Mouse (Mus musculus): Measurements from ENCODE around the gene Cdk15.

Cdk15 gene

DNA sequence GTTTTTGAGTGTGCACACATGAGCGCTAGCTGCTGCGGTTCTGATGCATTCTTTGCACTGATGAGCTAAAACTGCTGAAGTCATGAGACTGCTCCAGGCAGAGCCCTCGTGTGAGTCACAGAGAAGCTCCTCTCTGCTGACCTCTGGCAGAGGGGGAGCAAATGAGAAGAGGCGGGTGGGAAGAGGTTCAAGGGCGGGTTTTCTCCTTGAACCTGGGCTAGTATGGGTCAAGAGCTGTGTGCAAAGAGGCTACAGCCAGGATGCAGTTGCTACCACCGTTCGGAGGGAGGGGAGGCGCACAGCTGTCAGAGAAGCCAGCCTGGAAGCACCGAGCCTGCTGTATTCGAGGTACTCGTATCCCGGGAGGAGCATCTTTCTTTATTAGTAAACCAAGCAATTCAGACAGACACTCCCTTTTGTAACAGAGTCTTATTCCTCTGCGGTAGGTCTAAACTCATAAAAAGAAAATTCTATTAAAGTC lies at the start of gene Cdk15:
Cdk15 (plus strand) TSS at position 156 of the 481 bp plus-strand sequence.
- peak in 1 of 2 experiments; percentile 23 for DNase-seq

DNA sequence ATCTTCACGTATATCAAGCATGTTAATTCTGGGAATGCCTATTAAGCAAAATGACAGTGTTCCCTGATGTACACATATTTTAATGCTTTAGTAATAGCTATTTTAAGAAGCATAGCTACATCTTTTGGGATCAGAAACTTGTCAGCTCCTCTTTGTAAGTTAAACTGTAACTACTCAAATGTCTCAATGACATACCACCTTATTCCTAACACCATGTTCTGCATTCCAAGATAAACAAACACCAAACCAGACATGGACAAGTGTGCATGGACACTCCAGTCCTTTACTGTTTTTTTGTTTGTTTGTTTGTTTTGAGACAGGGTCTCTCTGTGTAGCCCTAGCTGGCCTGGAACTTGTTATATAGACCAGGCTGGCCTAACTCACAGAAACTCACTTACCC lies 48.4 kb upstream of the Cdk15 start:
- DNase-seq = no peak

DNA sequence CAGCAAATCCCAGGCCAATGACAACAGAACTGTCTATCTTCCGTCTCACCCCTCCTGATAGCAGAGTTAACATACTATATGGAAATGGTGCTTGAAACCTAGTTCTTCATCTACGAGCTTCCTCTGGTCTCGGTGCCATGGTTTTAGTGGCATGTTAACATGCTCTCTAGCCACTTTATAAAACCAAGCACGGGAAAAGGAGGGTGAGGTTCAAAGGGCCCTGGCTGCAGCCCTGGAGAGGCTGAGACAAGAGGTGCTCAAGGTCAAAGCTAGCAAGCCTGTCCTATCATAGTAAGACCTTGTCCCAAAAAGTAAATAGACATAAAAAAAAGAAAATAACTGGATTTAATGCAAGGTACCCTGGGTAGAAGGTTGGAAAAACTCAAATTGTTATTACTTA lies 45.1 kb upstream of the Cdk15 start:
- no peak for DNase-seq

DNA sequence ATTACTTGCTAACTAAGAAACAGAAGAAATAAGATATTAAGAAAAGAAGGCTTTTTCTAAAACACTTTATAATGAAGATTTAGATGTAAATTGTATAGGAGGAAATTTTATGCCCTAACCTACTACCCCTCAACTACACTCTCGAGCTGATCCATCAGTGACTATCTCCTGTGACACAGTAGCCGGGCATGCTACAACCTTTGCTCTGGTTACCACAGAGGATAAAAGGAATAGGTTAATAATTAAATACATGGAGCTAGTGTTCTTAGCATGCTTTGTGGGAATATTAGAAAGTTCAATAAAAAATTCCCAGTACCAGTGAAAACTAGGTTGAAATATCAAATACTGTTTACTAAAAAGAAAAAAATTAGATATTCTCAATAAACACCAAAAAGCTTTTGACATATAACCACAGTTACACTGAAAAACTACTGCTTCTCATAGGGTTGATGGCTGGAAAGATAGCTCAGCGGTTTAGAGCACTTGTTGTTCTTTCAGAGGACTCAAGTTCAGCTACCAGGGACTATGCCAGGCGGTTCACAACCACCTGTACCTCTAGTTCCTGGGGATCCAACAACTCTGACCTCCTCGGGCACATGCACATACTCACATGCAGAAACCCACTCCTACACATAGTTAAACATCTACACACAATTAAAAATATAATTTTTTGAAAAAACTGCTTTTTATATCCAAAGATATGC lies 44.5 kb upstream of the Cdk15 start:
- DNase-seq = no peak

DNA sequence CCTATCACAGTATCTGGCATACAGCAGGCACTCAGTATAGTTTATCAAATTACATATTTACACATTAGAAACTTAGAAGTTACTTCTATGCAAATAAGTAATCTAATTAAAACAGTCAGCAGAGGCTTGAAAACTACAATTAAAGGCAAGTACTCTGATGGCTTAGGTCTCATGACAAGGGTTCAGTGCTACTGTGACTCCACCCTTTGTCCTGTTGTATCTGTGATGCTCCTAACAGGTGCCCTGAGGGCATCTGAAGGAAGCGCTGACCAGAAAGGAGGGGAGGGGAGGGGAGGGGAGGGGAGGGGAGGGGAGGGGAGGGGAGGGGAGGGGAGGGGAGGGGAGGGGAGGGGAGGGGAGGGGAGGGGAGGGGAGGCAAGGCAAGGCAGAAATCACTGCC lies 43.8 kb upstream of the Cdk15 start:
- no peak for DNase-seq

DNA sequence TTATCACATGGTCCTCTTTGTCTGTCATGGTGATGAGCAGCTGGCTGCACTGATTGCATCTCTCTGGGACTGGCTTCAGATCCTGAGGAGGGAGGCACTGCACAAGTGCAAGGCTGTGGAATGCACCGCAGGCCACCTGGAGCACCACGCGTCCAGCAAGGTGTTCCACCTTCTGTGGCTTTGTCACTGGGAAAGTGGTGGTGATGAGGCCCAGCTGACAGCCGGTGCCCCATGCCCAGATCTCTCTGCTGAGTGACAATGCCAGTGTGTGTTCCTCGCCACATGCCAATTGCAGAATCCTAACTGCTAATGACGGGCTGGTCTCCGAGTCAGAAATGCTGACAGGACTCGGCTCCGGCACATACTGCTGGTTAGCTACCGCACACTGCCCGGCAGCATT lies 41.3 kb upstream of the Cdk15 start:
- no peak for DNase-seq

DNA sequence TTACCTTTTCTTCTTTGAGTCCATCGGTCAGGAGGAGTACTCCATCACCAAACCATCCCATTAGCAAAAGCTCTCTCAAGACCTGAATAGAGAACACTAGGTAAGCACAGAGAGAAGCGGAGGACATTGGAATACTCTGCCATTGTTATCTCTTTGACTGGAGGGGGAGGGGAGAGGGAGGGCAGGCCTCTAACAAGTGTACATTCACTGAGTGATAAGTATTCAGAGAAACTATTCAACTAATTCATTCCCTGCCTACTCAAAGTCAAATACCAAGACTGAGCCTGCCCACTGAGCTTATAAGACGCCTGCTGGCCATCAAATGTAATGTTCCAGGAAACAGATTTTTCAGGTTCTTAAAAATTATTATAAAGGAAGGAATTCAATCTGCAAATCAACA lies 36.3 kb upstream of the Cdk15 start:
- DNase-seq = no peak

DNA sequence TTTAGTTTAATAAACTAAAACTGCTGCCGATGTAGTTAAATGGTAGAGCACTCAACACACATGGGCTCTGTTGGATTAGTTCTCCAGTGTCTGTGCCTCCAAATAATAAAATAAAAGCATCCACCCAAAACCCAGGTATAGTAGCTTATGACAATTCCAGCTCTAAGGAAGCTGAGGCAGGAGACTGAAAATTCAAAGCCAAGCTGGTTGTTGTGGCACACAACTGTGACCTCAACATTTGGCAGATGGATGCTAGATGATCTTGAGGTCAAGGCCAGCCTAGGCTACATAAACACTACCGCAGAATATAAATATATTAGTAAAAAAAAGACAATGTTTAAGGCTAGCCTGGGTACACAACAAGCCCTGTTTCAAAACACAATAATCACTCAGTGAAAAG lies 35.1 kb upstream of the Cdk15 start:
- DNase-seq = no peak

DNA sequence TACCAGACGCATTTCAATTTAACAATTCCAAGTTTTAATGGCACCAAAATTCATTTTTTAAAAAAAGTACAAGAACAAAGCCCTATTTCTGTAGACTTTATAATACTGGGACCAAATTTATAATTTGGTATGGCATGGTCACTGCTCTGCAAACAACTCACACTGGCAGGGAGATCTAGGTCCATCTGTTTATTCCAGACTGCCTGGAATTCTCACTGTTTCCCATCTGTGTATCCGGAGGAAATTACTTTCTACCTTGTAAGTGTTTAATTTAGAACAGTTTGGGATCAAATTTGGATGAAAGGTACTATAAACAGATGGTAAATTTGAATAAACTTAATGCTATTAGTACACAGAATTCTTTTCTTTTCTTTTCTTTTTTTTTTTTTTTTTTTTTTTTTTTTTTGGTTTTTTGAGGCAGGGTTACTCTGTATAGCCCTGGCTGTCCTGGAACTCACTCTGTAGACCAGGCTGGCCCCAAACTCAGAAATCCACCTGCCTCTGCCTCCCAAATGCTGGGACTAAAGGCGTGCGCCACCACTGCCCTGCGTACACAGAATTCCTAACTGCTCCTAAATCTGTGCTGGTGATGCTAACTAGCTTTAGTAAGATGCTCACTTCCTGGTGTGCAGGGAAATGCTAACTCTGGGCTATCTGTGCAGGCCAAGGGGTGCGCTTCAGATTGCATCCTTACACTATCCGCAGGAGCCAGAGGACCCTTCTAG lies 34.4 kb upstream of the Cdk15 start:
- DNase-seq = no peak

DNA sequence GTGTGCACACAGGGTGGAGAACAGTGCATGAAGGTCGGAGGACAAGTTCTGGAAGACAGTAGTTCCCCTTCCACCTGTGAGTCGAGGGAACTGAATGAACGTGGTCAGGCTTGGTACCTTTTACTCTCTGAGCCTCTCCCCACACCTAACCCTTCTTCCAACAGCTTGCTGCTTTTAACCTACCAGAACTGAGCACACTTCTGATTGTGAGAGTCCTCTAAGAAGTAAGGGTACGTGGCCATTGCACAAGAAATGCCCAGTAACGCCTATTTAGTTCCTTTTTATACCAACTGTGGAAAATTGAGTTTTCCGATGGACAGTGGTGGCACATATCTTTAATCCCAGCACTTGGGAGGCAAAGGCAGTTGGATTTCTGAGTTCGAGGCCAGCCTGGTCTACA lies 28.2 kb upstream of the Cdk15 start:
- DNase-seq = no peak

DNA sequence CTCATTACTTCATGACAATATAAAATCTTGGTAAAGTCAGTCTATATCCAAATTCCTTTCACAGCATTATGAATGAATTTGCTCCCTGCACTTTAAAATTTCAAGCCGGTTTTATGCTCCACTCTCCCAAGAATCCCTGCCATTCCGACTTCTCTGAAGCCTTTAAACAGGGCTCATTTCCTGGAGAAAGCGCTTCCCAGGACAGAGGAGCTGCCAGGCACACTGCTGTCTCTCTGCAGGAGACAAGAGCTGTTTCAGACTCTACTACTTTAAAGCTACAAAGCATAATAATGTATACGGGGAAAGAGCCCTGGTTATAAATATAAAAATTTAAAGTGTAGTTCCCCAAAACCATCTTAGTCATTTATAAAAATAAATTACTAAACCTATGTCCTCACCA lies 27.5 kb upstream of the Cdk15 start:
- DNase-seq = no peak

DNA sequence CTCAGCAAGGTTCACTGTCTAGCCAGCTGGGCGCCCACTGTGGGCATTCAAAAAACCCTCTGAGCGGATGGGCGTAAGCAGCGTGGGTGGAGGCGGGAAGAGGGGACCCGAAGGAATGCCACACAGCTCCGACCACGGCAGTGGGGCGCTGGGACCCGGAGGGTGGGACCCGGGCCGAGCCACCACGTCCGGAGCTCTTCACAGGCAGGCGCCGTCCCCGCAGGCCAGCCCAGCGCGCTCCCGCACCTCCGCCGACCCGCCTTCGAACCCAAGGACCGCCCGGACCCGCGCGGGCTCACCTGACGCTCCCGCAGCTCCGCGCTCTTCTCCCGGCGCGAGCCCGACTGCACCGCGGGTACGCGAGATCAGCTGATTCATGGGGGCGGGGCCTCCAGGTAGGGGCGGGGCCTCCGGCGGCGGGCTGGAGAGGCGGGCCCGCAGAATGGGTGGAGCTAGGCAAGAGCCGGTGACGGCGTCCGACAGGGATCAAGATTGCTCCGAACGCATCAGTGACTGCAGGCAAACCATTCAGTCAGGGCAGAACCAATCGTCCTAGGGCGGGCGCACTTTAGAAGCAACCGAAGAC lies 19.8 kb upstream of the Cdk15 start, which contains the start of gene Als2:
Als2 (minus strand) TSS at position 376 of the 586 bp plus-strand sequence.
- DNase-seq = peak; percentile 98 to 99

DNA sequence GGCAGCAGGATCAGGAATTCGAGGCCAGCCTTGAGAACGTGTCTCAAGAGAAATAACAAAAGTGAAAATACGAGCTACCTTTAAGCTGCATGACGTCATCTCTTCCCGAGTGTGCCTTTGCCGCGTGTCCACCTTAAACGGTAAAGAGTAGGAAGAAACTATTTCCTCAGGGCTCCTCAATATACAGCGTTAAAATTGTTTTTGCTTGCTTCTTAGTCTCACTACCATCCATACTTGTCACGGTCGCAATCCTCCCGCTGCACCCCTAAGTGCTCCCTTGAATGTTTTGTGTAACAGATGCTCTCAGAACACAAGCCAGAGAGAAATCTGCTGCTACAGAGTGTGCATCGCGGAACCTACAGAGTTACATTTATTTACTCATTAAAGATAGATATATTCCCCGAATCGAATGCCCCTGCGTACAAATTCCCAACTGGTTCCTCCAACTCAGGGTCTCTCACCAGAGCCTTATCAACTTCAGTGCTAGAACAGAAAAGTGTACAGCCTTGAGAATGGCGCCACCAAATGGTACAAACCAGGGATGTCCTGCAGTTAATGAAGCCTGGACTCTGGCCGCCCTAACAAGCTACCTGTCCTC lies 19.0 kb upstream of the Cdk15 start:
- peak; percentile 56 to 78 for DNase-seq

DNA sequence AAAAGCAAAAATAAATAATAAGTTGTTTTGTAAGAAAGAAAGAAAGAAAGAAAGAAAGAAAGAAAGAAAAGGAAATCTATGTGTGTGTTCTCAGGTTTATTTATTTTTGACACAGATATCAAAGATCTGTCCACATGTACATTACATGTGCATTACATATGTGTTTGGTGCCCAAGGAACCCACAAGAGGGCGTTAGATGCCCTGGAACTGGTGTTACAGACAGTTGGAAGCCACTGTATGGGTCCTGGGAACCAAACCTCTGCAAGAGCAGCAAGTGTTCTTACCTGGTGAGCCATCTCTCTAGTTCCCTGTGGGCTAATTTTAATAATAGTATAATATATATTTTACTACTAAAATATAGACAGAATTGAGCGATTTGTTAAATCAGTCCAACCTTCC lies 12.9 kb upstream of the Cdk15 start:
- no peak for DNase-seq

DNA sequence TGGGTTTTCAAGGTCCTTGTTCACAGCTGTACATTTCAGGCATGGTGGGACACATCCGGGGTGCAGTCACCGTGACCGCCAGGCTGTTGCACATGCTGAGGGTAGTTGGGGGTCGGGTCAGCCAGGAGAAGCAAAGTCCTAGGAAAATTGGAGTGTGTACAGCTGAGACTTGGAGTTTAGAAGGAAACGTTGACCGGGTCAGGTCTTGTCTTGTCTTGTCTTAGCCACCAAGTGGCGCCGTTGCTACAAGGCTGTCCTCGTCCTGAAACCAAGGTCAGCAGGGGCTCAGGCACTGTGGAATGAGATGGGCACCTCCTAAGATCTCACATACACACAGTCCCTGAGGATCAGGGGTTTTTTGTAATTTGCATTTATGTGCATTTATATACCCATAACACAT lies 9.1 kb upstream of the Cdk15 start:
- DNase-seq = peak; percentile 44 to 65

DNA sequence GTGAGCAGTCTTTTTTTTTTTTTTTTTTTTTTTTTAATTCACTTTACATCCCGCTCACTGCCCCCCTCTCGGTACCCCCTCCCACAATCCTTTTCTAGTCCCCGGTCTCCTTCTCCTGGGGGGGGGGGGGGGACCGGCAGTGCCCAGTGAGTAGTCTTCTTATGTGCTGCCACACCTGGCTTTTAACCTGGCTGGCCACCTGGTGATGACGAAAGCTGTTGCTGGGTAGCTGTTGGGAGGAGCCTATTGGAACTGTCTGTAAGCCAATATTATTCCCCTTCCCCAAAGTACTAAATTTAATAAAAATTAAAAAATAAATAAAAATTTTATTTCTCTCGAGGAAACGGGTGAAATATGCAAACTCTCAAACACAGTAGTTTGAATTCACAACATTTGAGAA lies 3.9 kb upstream of the Cdk15 start:
- peak; percentile 24 to 33 for DNase-seq

DNA sequence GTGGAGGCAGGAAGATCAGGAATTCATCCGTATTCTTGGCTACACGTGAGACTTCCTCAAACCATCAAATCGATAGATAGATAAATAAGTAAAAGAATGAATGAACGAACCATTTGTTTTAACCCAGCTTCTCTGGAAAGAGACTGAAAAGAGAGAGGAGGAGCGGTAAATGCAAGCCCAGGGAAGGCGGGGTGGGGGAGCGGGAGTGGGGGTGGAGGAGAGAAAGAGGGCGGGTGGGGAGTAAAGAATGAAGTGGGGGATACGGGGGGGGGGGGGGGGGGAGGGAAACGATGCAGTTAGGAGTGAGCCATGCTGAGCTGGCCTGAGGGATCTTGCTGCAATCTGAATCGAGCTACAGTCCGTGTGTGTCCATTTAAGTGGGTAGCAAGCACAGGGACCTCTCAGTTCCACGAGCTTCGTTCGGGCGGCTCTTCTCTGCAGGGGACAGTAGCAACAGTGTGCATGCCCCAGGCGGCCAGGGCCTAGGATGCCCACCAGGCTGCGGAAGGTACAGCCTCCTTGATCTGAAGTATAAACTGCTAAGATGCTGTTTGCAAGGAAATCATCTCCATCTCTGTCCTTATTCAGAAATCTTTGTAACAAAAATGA lies 3.3 kb upstream of the Cdk15 start:
- no peak for DNase-seq

DNA sequence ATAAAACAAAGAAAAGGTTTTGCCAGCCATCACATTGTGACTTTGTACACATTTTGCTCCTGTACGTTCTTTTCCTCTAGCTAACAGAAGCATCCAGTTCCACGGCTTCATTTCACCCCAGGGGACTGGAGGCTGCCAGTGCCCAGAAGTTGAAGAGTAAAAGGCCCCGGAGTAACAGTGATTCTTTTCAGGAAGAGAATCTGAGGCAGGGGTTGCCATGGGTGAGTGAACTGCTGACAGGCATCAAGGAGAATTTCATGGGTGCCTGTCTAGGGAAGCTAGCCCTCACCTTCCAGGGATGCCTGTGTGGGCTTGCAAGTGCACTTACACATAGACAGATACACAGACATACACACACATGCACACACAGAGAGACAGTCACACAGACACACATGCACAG lies 1.0 kb downstream of the Cdk15 start:
- no peak for DNase-seq

DNA sequence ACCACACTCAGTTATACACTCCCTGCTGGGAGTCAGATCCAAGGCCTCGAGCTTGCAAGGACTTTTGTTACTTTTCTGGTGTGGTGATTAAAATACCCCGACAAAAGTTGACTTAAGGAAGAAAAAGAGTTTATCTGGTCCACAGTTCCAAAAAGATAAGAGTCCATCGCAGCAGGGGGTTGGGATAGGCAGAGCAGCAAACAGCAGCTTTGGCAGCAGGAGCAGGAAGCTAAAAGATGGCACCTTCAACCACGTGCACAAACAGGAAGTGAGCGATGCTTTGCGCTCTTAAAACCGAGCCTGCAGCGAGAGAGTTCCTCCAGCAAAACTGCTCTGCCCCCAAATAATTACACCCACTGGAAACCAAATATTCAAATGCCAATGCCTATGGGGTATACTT lies 12.2 kb downstream of the Cdk15 start:
- DNase-seq = no peak

DNA sequence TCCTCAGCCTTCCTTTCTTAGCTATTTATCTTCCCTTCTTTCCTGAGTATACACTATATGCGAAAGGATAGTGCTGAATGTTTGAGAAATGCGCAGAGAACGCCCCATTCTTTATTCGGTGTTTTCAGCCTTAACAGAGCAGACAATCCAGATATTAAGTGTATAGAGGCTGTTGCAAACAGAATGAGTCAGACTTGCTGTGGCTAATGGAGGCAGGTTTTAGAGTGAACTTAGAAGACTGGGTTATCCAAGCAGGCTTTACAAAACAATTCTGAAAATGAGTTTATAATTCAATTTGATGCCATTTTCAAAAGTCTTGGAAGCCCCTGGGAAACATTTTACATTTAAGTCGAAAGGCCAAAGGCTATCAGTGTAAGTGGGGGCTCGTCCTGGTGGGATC lies 12.8 kb downstream of the Cdk15 start:
- no peak for DNase-seq

DNA sequence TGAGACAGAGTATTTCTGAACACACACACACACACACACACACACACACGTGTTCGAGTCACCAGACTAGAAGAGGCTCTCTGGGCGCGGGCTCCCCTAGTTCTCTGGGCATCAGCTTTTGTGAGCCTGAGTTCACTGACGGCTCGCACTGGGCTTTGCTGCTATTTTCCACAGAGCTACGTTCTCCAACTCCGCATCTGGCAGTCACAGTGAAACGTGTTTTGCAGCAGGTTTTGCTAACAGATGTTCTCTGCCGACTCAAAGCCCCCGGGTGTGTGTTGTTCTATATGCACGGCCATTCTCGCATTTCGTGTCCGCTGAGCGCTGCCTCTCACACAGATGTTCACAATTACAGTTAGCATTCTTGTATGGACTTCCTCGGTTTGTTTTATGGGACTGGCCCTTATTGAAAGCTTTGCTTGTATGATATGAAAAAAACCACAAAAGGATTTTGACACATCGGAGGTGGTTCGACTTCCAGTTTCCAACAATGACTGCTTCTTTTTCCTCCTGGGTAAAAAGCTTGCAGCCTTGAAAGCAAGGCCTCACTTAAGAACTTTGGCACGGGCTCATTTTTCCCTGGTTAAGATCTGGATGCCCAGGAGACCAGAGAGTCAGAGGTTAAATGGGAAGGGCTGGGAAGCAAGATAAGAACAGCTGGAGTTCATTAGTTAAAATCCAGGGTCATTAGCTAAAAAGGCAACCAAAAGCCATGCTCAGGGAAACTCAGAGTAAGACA lies 13.4 kb downstream of the Cdk15 start:
- peak in 1 of 2 experiments; percentile 20 for DNase-seq

DNA sequence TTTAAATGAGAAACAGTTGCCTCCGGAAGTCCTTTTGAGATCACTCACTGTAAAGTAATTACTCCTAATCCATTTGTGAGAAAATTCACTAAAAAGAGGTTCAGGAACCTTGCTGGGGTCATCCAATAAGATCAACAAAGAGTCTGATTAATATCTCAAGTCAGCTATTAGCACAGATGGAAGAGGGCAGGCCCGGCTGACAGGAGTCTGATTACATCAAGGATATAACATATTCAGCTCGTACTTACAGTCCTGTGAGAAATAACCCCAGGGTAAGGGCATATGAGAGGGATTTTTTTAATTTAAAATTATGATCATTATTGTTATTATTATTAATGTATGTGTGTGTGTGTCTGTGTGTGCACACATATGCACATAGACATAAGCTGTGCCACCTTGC lies 15.5 kb downstream of the Cdk15 start:
- no peak for DNase-seq

DNA sequence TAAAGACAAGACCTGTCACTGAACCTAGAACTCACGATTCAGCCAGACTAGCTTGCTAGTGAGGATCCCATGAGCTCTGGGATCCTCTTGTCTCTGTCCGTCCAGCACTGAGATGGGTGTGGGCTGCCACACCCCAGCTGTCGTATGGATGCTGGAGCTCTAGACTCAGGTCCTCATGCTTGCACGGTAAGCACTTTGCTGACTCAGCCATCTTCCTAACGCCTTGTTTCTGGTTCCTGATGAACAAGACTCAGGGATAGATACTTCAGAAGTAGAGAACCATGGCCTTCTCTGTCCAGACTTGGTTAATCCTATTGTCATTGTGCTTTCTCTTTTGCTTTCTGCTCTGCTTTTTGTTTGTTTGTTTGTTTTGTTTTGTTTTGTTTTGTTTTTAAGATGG lies 29.2 kb downstream of the Cdk15 start:
- DNase-seq = no peak
